Mouse (Mus musculus): ENCODE results near the gene Schip1.

DNA sequence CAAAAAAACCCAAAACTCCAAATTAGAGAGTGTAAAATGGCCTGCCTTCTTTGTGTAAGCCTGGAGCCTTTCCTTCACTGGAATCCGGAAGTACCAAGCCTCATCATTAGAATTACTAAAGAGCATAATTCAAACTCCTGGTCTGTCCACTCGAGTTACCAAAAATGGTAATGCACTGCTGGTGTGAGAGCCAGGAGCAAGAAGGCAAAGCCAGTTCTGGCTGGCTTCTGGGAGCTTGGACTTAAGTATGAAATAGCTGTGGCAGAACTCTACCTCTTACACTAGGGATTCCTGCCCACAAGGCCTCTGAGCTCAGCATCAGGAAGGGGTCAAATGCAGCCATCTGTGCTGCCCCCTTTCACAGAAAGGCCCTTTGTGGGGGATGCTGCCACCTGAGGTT, 412.9 kb downstream of the Schip1 start:
- TF ChIP-seq CTCF (conservative IDR thresholded peaks at IDR 0.05; ENCODE audit: insufficient read depth, insufficient read length, low read depth, low read length) (no peak), POLR2A (IDR thresholded peaks at IDR 0.05; ENCODE audit: low read depth, low read length) (no peak)

All from kidney, adult 2 months (tissue).